Comparison of ENCODE assay signal across 8 mouse cellular contexts in genomic region chr17:25222504-25222940, GRCm38 (mm10). TPM values are rescaled to one million over a fixed set of nuclear protein-coding genes. Genes with fewer than 3 reads are reported as not detected.
DNase-seq lines count a peak whose midpoint lies in the region; ATAC-seq and TF ChIP-seq lines count a peak whose summit lies in the region.
"Not testable (repeated sequence)": the region's sequence is repeated elsewhere in the genome, so short reads cannot be mapped to it uniquely, and the experiment has no call there.

No protein-coding gene starts in this region.

- H3K27ac ChIP-seq in heart, embryonic 15.5 days; neural tube, embryonic 12.5 days: not testable (repeated sequence)
- H3K27ac ChIP-seq in kidney, embryonic 15.5 days: 0 out of 2 replicates have a peak overlapping the region, but pooled peaks have one; percentile 14
- H3K27ac ChIP-seq in liver, postnatal 0 days (ENCODE audit: low read depth): peak overlapping the region; percentile 84
- H3K27ac ChIP-seq in thymus, adult 2 months (ENCODE audit: control insufficient read depth, insufficient read depth, low read length): peak overlapping the region; percentile 97

- WGBS in heart, embryonic 15.5 days: 11% methylated on average over 19 of the region's 28 CpGs
- 18% methylated on average over 14 of the region's 28 CpGs for WGBS in kidney, embryonic 15.5 days
- WGBS in liver, postnatal 0 days (ENCODE audit: insufficient replicate concordance): 8% methylated on average over 11 of the region's 28 CpGs
- WGBS in neural tube, embryonic 12.5 days: 13% methylated on average over 19 of the region's 28 CpGs
- under 1% methylated on average over 14 of the region's 28 CpGs for WGBS in thymus, adult 2 months

- not testable (repeated sequence) for TF ChIP-seq POLR2A in thymus, adult 2 months (IDR thresholded peaks at IDR 0.05; ENCODE audit: control insufficient read depth, extremely low read depth, insufficient read depth, low read length, poor library complexity)

- peaks cover 19% of the 10 kb centered on the region; the same call in 1 of the 2 replicates for H3K36me3 ChIP-seq in heart, embryonic 15.5 days
- peaks cover 46% of the 10 kb centered on the region for H3K36me3 ChIP-seq in kidney, embryonic 15.5 days
- H3K36me3 ChIP-seq in liver, postnatal 0 days (replicated peaks; ENCODE audit: insufficient read depth, low read length): peaks cover 18% of the 10 kb centered on the region
- not testable (repeated sequence) for H3K36me3 ChIP-seq in neural tube, embryonic 12.5 days; thymus, adult 2 months (ENCODE audit: control insufficient read depth, insufficient read depth, low read length)

- H3K9ac ChIP-seq in heart, embryonic 15.5 days: 0 out of 2 replicates have a peak overlapping the region, but pooled peaks have one; percentile 30
- not testable (repeated sequence) for H3K9ac ChIP-seq in kidney, embryonic 15.5 days; neural tube, embryonic 12.5 days
- peak overlapping the region; percentile 73 for H3K9ac ChIP-seq in liver, postnatal 0 days (replicated peaks)

- peak overlapping the region; percentile 50 for H3K4me3 ChIP-seq in heart, embryonic 15.5 days
- peak overlapping the region; percentile 47 for H3K4me3 ChIP-seq in kidney, embryonic 15.5 days (replicated peaks)
- peak overlapping the region; percentile 67 for H3K4me3 ChIP-seq in liver, postnatal 0 days (ENCODE audit: low read depth, low read length)
- peak overlapping the region; percentile 34 for H3K4me3 ChIP-seq in neural tube, embryonic 12.5 days
- peak overlapping the region; percentile 45 for H3K4me3 ChIP-seq in thymus, adult 2 months (ENCODE audit: control insufficient read depth, insufficient read depth, low read length)

- ATAC-seq in cerebellum, adult (ENCODE audit: insufficient number of reproducible peaks, low FRiP score, low TSS enrichment): peak; percentile 86
- peak; percentile 61 for ATAC-seq in erythroblast, adult 5-6 weeks (replicated peaks; ENCODE audit: low FRiP score, poor library complexity, severe bottlenecking)
- peak; percentile 68; the same call in 1 of the 2 replicates for ATAC-seq in heart, embryonic 15.5 days (replicated peaks; ENCODE audit: insufficient number of reproducible peaks, insufficient read depth, low FRiP score, low read depth)
- ATAC-seq in kidney, embryonic 15.5 days (replicated peaks; ENCODE audit: low FRiP score): peak; percentile 80
- ATAC-seq in liver, postnatal 0 days: peak; percentile 80
- peak; percentile 88 for ATAC-seq in neural tube, embryonic 12.5 days (ENCODE audit: low FRiP score, low read depth)

- not testable (repeated sequence) for TF ChIP-seq EP300 in liver, postnatal 0 days (IDR thresholded peaks at IDR 0.05; ENCODE audit: low read depth)

- H3K4me1 ChIP-seq in heart, embryonic 15.5 days (replicated peaks): peaks cover 12% of the 10 kb centered on the region
- peaks cover 12% of the 10 kb centered on the region for H3K4me1 ChIP-seq in kidney, embryonic 15.5 days
- peaks cover 46% of the 10 kb centered on the region for H3K4me1 ChIP-seq in liver, postnatal 0 days (ENCODE audit: insufficient read depth)
- H3K4me1 ChIP-seq in neural tube, embryonic 12.5 days: peaks cover 11% of the 10 kb centered on the region; the same call in 1 of the 2 replicates
- peaks cover 77% of the 10 kb centered on the region for H3K4me1 ChIP-seq in thymus, adult 2 months (replicated peaks; ENCODE audit: control insufficient read depth, insufficient read depth, low read length)

- not testable (repeated sequence) for H3K27me3 ChIP-seq in heart, embryonic 15.5 days; kidney, embryonic 15.5 days; liver, postnatal 0 days (ENCODE audit: insufficient read depth, low read length); neural tube, embryonic 12.5 days (replicated peaks); thymus, adult 2 months (ENCODE audit: control insufficient read depth, insufficient read depth, low read length)

- not testable (repeated sequence) for H3K9me3 ChIP-seq in heart, embryonic 15.5 days (replicated peaks); kidney, embryonic 15.5 days (replicated peaks); liver, postnatal 0 days (ENCODE audit: low read length); neural tube, embryonic 12.5 days

- DNase-seq in CD8-positive naive resting alpha-beta T cell, adult 2 months (ENCODE audit: low read depth in 2 of 2, low spot score in 2 of 2): peak; percentile 29 to 30
- peak; percentile 39 for DNase-seq in liver, postnatal 0 days
- DNase-seq in thymus, adult 2 months: peak; percentile 55

- not testable (repeated sequence) for TF ChIP-seq CTCF in liver, postnatal 0 days (IDR thresholded peaks at IDR 0.05; ENCODE audit: low read depth); thymus, adult 2 months (IDR thresholded peaks at IDR 0.05; ENCODE audit: borderline replicate concordance, control insufficient read depth, extremely low read depth, insufficient read depth, low read length, poor library complexity)

- peak overlapping the region; percentile 85 for H3K4me2 ChIP-seq in heart, embryonic 15.5 days
- peak overlapping the region; percentile 80 for H3K4me2 ChIP-seq in kidney, embryonic 15.5 days
- H3K4me2 ChIP-seq in liver, postnatal 0 days (ENCODE audit: low read depth, low read length): peak overlapping the region; percentile 91
- H3K4me2 ChIP-seq in neural tube, embryonic 12.5 days (replicated peaks): peak overlapping the region; percentile 56

RNA-seq across cellular contexts. Expression of gene Gnptg, which starts 17.4 kb away (rescaled TPM):
- 6.0 and 6.3 TPM in 2 replicates for total RNA-seq in erythroblast, adult 5-6 weeks (2015; ENCODE audit: low replicate concordance)
- total RNA-seq in erythroblast, adult 5-6 weeks (2017; ENCODE audit: low replicate concordance): 3.6 and 3.7 TPM in 2 replicates
- polyA plus RNA-seq in heart, embryonic 15.5 days (2015; fragmentation: Nextera tagmentation; extraction: Ambion mirVana): 20.4 and 27.1 TPM in 2 replicates
- polyA plus RNA-seq in kidney, embryonic 15.5 days (2015; fragmentation: Nextera tagmentation; extraction: Ambion mirVana): 44.4 and 46.4 TPM in 2 replicates
- polyA plus RNA-seq in liver, postnatal 0 days (2015; fragmentation: Nextera tagmentation; extraction: Ambion mirVana): 21.2 and 22.8 TPM in 2 replicates
- polyA plus RNA-seq in neural tube, embryonic 12.5 days (2016; fragmentation: Nextera tagmentation; extraction: Ambion mirVana): 67.1 and 71.3 TPM in 2 replicates
- 39.8 and 47.7 TPM in 2 replicates for polyA plus RNA-seq in thymus, adult 2 months (2012; rRNA removed)

RNA-seq across cellular contexts. Expression of gene Tsr3, which starts 17.4 kb away (rescaled TPM):
- 3.1 and 3.6 TPM in 2 replicates for total RNA-seq in erythroblast, adult 5-6 weeks (2015; ENCODE audit: low replicate concordance)
- total RNA-seq in erythroblast, adult 5-6 weeks (2017; ENCODE audit: low replicate concordance): 5.2 and 8.6 TPM in 2 replicates
- 24.7 and 31.2 TPM in 2 replicates for polyA plus RNA-seq in heart, embryonic 15.5 days (2015; fragmentation: Nextera tagmentation; extraction: Ambion mirVana)
- 47.0 and 53.4 TPM in 2 replicates for polyA plus RNA-seq in kidney, embryonic 15.5 days (2015; fragmentation: Nextera tagmentation; extraction: Ambion mirVana)
- 19.1 and 19.7 TPM in 2 replicates for polyA plus RNA-seq in liver, postnatal 0 days (2015; fragmentation: Nextera tagmentation; extraction: Ambion mirVana)
- 66.7 and 67.0 TPM in 2 replicates for polyA plus RNA-seq in neural tube, embryonic 12.5 days (2016; fragmentation: Nextera tagmentation; extraction: Ambion mirVana)
- polyA plus RNA-seq in thymus, adult 2 months (2012; rRNA removed): 38.0 and 40.9 TPM in 2 replicates

RNA-seq across cellular contexts. Expression of gene Baiap3, which starts 33.6 kb away (rescaled TPM):
- 1.5 TPM in 1 of 2 replicates, not detected in the other for total RNA-seq in erythroblast, adult 5-6 weeks (2015; ENCODE audit: low replicate concordance)
- total RNA-seq in erythroblast, adult 5-6 weeks (2017; ENCODE audit: low replicate concordance): 0.42 TPM in 1 of 2 replicates, not detected in the other
- polyA plus RNA-seq in heart, embryonic 15.5 days (2015; fragmentation: Nextera tagmentation; extraction: Ambion mirVana): 0.34 and 1.7 TPM in 2 replicates
- polyA plus RNA-seq in kidney, embryonic 15.5 days (2015; fragmentation: Nextera tagmentation; extraction: Ambion mirVana): 1.1 and 3.9 TPM in 2 replicates
- polyA plus RNA-seq in liver, postnatal 0 days (2015; fragmentation: Nextera tagmentation; extraction: Ambion mirVana): 0.54 and 0.58 TPM in 2 replicates
- 2.3 and 4.0 TPM in 2 replicates for polyA plus RNA-seq in neural tube, embryonic 12.5 days (2016; fragmentation: Nextera tagmentation; extraction: Ambion mirVana)
- polyA plus RNA-seq in thymus, adult 2 months (2012; rRNA removed): 56.5 and 60.9 TPM in 2 replicates

RNA-seq across cellular contexts. Expression of gene Unkl, which starts 34.3 kb away (rescaled TPM):
- total RNA-seq in erythroblast, adult 5-6 weeks (2015; ENCODE audit: low replicate concordance): 5.6 and 8.1 TPM in 2 replicates
- 8.2 and 16.3 TPM in 2 replicates for total RNA-seq in erythroblast, adult 5-6 weeks (2017; ENCODE audit: low replicate concordance)
- 4.6 and 5.3 TPM in 2 replicates for polyA plus RNA-seq in heart, embryonic 15.5 days (2015; fragmentation: Nextera tagmentation; extraction: Ambion mirVana)
- 9.0 and 10.5 TPM in 2 replicates for polyA plus RNA-seq in kidney, embryonic 15.5 days (2015; fragmentation: Nextera tagmentation; extraction: Ambion mirVana)
- polyA plus RNA-seq in liver, postnatal 0 days (2015; fragmentation: Nextera tagmentation; extraction: Ambion mirVana): 2.3 and 3.4 TPM in 2 replicates
- polyA plus RNA-seq in neural tube, embryonic 12.5 days (2016; fragmentation: Nextera tagmentation; extraction: Ambion mirVana): 9.4 TPM in 2 replicates
- polyA plus RNA-seq in thymus, adult 2 months (2012; rRNA removed): 60.1 and 64.6 TPM in 2 replicates

RNA-seq across cellular contexts. Expression of gene BC003965, which starts 38.2 kb away (rescaled TPM):
- 6.5 TPM in 2 replicates for total RNA-seq in erythroblast, adult 5-6 weeks (2015; ENCODE audit: low replicate concordance)
- 2.2 and 2.9 TPM in 2 replicates for total RNA-seq in erythroblast, adult 5-6 weeks (2017; ENCODE audit: low replicate concordance)
- 23.7 and 24.4 TPM in 2 replicates for polyA plus RNA-seq in heart, embryonic 15.5 days (2015; fragmentation: Nextera tagmentation; extraction: Ambion mirVana)
- 33.0 and 35.0 TPM in 2 replicates for polyA plus RNA-seq in kidney, embryonic 15.5 days (2015; fragmentation: Nextera tagmentation; extraction: Ambion mirVana)
- 15.6 and 15.8 TPM in 2 replicates for polyA plus RNA-seq in liver, postnatal 0 days (2015; fragmentation: Nextera tagmentation; extraction: Ambion mirVana)
- 34.1 and 36.2 TPM in 2 replicates for polyA plus RNA-seq in neural tube, embryonic 12.5 days (2016; fragmentation: Nextera tagmentation; extraction: Ambion mirVana)
- polyA plus RNA-seq in thymus, adult 2 months (2012; rRNA removed): 17.8 and 18.8 TPM in 2 replicates

Comparison
In these comparisons a context has a peak if more than half of its experiments do, and no peak if none do; other contexts are left out.
1. RNA of gene Baiap3, which starts 33.6 kb away (polyA plus RNA-seq): 56.5 to 60.9 TPM in thymus, adult 2 months; 1.1 to 3.9 TPM in kidney, embryonic 15.5 days, 2.3 to 4.0 TPM in neural tube, embryonic 12.5 days, 0.54 to 0.58 TPM in liver, postnatal 0 days and 0.34 to 1.7 TPM in heart, embryonic 15.5 days; every median in the first group is over 10 times any median in the second.
2. Peak in every context shown above with its lines, with median percentiles within 50 percentile points of each other: DNase-seq, ATAC-seq, H3K4me2 ChIP-seq and H3K4me3 ChIP-seq.